Mouse (Mus musculus) cortical plate, adult 2 months (tissue): ENCODE data around the gene Rnf130. TPM values are rescaled to one million over a fixed set of nuclear protein-coding genes. Genes with fewer than 3 reads are reported as not detected.

Source experiments
- H3K27ac ChIP-seq: fragments of 200-500 bp; 2 replicates; pipeline ENCODE4 v1.5.1; 2012; ENCODE audit warnings: low read length, control low read depth, inconsistent platforms; ENCODE audit not compliant: insufficient read depth
- H3K4me1 ChIP-seq: fragments of 200-500 bp; 2 replicates; pipeline ENCODE4 v1.6.1; 2011; ENCODE audit warnings: low read length; ENCODE audit not compliant: control insufficient read depth, insufficient read depth
- H3K4me3 ChIP-seq: fragments of 200-500 bp; 2 replicates; pipeline ENCODE4 v1.5.1; 2011; ENCODE audit warnings: mild to moderate bottlenecking, low read length, control low read depth; ENCODE audit not compliant: insufficient read depth
- CTCF ChIP-seq: fragments of 200-500 bp; IDR thresholded peaks from 2 replicates; pipeline ENCODE4 v1.5.1; 2011; ENCODE audit warnings: mild to moderate bottlenecking, control low read depth, low read length; ENCODE audit not compliant: insufficient read depth; ENCODE audit errors: extremely low read depth
- POLR2A ChIP-seq: fragments of 200-500 bp; IDR thresholded peaks from 2 replicates; pipeline ENCODE4 v1.6.1; 2011; ENCODE audit warnings: mild to moderate bottlenecking, low read length, control low read depth; ENCODE audit not compliant: insufficient read depth; ENCODE audit errors: extremely low read depth
- polyA plus RNA-seq: library from polyadenylated mRNA; depleted of rRNA; stranded (reverse); fragments of >200 nt; gene quantifications from 2 replicates; pipeline ENCODE4 v1.2.3, GENCODE M21; 2012; rRNA removed

Rnf130 gene
- polyA plus RNA-seq, 1 experiment, result 58.1 TPM

DNA sequence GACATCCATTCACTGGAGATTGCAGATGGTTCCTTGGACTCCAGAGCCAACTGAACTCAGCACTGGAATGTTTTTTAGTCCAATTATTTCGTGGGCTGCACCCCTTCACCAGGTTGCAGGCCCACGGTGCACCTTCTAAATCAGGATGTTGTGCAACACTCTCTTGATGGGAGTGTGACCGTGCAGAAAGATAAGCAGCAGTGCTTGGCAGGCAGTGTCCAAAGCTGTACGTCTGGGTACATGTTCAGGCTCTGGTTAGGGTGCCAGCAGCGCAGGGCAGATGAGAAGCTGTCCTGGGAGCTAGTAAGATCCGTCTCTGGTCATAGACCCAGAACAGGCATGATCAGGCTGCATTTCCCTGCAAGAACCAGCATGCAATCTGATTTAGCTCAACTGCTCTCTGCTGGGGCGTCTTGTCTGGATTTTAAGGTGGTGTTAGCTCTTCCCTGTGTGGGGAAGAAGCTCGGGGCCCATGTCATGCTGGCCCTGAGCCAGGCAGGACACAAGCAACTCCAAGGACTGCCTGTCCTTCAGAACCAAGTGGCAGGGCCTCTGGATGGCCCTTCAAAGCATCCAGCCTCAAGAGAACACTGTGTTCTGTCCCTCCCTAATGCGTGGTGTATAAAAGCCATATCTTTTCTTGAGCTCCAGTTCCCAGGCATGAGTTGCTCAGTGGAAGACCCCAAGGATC lies 122.3 kb downstream of the Rnf130 start:
- TF ChIP-seq CTCF, result no peak
- no peak for TF ChIP-seq POLR2A
- no peak overlapping the region for H3K4me3 ChIP-seq
- H3K27ac ChIP-seq, result no peak overlapping the region

DNA sequence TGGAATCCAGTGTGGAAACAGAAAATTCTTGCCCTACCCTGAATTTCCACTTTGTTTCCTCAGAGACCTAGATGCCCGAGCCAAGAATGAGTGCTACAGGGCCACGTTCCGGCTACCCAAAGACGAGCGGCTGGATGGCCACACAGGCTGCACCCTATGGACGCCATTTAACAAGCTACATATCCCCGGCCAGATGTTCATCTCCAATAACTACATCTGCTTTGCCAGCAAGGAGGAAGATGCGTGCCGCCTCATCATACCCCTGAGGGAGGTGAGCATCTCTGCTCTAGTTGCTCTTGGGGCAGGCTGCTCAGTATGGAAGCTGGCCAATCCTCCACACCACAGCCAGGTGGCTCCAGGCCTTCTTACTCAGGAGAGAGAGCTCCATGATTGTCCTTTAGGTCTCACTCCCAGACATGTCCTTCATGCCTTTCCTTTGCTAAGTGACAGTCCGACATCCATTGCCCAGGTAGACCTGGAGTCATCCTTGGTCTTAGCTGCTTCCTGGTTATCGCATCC lies 122.9 kb downstream of the Rnf130 start:
- no peak for TF ChIP-seq CTCF
- no peak for TF ChIP-seq POLR2A
- Histone ChIP-seq H3K4me3 (no peak overlapping the region), H3K27ac (no peak overlapping the region), H3K4me1 (no peaks in the 10 kb centered on the region)

More for the DNA sequence above, 122.3 kb downstream of the Rnf130 start:
- no peaks in the 10 kb centered on the region for H3K4me1 ChIP-seq

GRCm38 (mm10) chr11:50149200-50149599 lies 124.1 kb downstream of the Rnf130 start:
- H3K4me1 ChIP-seq, result no peaks in the 10 kb centered on the region
- TF ChIP-seq CTCF, result no peak
- no peak for TF ChIP-seq POLR2A
- no peak overlapping the region for H3K4me3 ChIP-seq
- H3K27ac ChIP-seq, result no peak overlapping the region

DNA sequence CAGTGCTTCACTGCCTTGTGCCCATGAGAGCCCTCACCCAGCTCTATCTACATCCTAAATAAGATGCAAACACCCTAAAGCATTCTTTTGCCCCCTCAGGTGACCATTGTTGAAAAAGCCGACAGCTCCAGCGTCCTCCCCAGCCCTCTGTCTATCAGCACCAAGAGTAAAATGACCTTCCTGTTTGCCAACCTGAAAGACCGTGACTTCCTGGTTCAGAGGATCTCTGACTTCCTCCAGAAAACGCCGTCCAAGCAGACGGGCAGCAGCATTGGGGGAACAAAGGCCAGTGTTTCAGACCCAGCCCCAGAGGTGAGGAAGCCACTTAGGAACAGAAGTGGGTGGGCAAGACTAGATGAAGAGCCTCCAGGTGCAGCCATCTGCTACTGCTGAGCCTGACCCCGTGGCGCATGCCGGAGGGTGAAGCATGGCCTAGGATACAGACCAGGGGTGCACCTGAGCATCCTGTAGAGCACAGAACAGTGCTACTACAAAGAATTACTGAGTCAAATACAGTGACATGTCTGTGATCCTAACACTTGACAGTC lies 124.5 kb downstream of the Rnf130 start:
- H3K4me1 ChIP-seq, result no peaks in the 10 kb centered on the region
- H3K4me3 ChIP-seq, result no peak overlapping the region
- H3K27ac ChIP-seq, result no peak overlapping the region
- TF ChIP-seq CTCF (no peak), POLR2A (no peak)

GRCm38 (mm10) chr11:50151374-50151773 lies 126.2 kb downstream of the Rnf130 start:
- H3K27ac ChIP-seq, result no peak overlapping the region
- TF ChIP-seq CTCF (no peak), POLR2A (no peak)
- no peak overlapping the region for H3K4me3 ChIP-seq
- H3K4me1 ChIP-seq, result no peaks in the 10 kb centered on the region

GRCm38 (mm10) chr11:50154166-50154565 lies 129.0 kb downstream of the Rnf130 start:
- H3K27ac ChIP-seq, result no peak overlapping the region
- H3K4me3 ChIP-seq, result no peak overlapping the region
- no peaks in the 10 kb centered on the region for H3K4me1 ChIP-seq
- no peak for TF ChIP-seq POLR2A
- TF ChIP-seq CTCF, result no peak

Other genes with a start within 250 kb of the Rnf130 start
- 10.9 and 11.4 TPM in 2 replicates for gene Gfpt2, start 231.2 kb upstream of the Rnf130 start, polyA plus RNA-seq
- 130 and 131 TPM in 2 replicates for gene Mapk9, start 178.6 kb upstream of the Rnf130 start, polyA plus RNA-seq
- 38.6 and 38.8 TPM in 2 replicates for gene Rasgef1c, start 123.5 kb upstream of the Rnf130 start, polyA plus RNA-seq
- gene Tbc1d9b, start 106.0 kb downstream of the Rnf130 start, polyA plus RNA-seq, result 162 and 188 TPM in 2 replicates
- 23.7 and 24.9 TPM in 2 replicates for gene Mrnip, start 149.1 kb downstream of the Rnf130 start, polyA plus RNA-seq
- 410 and 414 TPM in 2 replicates for gene Sqstm1, start 185.5 kb downstream of the Rnf130 start, polyA plus RNA-seq
- gene Mgat4b, start 185.5 kb downstream of the Rnf130 start, polyA plus RNA-seq, result 56.6 and 61.1 TPM in 2 replicates
- gene Ltc4s, start 213.3 kb downstream of the Rnf130 start, polyA plus RNA-seq, result 22.5 and 24.2 TPM in 2 replicates